Mouse (Mus musculus): ENCODE data around the gene Zmym2.
"Not testable (repeated sequence)": the region's sequence is repeated elsewhere in the genome, so short reads cannot be mapped to it uniquely, and the experiment has no call there.

Gene Zmym2

DNA sequence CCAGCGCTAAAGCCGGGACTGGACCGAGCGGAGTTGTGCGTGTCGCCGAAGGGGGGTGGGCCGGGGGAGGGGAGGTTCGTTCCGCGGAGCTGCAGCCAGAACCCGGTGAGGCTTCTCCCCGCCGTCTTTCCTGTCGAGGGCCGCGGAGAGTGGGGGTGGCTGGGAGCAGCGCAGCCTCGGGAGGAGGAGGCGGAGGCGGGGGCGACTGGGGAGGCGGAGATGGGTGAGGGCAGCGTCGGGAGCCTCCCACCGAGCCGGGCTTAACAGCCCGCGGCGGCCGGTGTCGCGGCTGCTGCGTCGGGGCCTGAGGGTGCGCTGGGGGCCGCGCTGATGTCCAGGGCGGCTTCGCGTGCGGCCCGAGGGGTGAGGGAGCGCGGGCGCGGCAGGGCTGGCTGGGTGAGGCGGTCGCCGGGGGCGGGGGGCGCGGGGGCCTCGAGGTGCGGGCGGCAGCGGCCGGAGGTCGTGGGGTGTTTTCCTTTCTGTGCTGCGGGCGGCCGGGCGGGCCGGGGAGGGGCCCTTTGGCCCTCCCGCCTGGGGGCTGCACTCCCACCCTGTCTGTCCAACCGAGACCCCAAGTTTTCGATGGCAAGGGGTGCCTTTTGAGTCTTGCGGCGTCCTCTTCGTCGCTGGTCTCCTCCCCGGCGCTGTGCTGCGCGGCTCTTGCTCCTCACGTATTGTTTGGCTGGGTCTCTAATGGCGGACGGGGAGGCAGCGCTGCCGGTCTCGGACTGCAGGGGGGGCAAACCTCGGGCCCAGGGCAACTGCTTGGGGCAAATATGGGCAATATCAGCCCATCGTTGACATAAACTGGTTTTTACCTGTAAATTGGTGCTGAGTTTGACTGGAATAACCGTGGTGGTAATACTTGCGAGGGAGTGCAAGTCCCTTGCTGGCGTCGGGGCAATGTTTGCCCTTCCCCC, at the start of gene Zmym2:
Gene Zmym2 (plus strand): TSS at position 60 of the 920 bp plus-strand sequence.
- peak; percentile 84 to 96 for DNase-seq (ENCODE audit: inconsistent age in 2 of 2, low spot score in 1 of 2)

DNA sequence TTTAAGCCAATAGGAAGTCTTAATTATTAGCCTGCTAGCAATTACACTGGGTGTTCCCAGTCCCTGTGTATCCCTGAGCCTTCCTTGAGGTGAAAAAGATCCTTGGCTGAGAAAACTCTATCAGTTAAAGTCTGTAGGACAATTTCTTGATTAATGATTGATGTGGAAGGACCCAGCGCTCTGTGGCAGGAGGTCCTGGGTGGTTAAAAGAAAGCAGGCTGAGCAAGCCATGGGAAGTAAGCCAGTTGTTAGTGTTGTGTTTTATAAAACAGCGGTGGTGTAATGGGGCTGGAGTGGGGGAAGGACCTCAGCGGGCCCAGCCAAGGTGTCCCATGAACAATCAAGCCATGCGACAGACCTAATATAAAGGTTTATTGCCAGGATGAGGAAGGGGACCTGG, 42.4 kb upstream of the Zmym2 start:
- no peak for DNase-seq (ENCODE audit: inconsistent age in 2 of 2, low spot score in 1 of 2)

DNA sequence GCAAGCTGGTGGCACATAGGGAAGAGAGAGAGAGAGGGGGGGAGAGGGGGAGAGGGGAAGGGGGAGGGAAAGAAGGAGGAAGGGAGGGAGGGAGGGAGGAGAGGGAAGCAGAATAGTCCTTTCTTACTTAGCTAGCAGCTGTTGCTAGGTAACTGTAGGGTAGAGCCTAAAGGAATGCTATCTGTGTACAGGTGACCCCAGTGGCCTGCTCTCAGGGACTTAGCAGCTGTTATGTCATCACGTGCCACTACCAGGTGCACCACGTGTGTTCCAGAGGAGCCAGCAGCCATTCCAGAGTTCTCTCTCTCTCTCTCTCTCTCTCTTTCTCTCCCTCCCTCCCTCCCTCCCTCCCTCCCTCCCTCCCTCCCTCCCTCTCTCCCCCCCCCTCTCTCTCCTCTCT, 41.9 kb upstream of the Zmym2 start:
- DNase-seq (ENCODE audit: inconsistent age in 2 of 2, low spot score in 1 of 2): no peak

DNA sequence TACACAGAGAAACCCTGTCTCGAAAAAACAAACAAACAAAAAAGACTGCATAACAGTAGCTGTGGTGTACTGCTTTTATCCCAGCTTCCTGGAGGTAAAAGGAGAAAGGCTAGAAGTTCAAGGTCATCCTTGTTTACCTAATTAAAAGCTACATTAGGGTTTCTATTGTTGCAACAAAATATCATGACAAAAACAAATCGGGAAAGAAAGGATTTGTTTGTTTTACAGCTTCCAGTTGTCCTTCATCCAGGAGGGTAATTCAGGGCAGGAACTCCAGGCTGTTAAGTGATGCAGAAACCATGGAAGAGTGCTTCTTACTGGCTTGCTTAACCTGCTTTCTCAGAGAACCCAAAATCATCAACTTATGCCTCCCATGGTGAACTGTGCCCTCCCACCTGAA, 38.1 kb upstream of the Zmym2 start:
- no peak for DNase-seq (ENCODE audit: inconsistent age in 2 of 2, low spot score in 1 of 2)

DNA sequence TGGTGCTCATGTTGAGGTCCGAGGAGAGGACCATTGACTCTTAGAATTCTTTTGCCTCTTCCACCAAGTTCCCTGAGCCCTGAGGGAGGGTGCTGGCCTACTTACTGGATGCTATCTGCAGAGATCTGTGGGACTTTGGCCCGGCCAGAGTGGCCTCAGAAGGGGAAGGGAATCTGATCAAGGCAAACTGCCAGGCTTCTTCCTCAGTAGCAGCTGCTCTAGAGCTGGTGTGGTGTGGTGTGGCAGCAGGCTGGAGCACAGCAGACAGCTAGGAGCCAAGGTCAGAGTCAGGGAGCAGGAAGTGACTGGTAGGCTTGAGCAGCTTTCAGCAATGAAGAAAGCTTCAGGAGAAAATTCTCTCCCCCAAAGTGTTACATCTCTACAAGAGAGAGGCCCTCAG, 36.8 kb upstream of the Zmym2 start:
- peak; percentile 8 to 25 for DNase-seq (ENCODE audit: inconsistent age in 2 of 2, low spot score in 1 of 2)

DNA sequence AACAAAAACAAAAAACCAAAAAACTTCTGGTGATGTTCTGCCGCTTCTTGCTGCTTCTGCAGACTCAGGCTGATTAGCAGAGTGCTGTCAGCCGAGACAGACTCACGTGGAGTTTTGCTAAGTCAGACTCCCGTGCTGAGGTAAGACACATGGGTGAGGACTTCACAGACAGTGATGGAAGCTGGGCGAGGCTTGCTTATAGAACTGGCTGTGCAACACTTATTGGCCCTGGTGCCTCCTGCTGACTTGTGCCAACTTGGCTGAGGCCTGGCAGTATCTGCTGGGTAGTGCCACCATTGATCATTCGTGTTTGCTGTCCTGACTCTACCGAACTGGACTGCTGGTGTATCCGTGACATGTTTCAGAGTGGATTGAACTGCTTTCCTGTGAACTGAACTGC, 22.4 kb upstream of the Zmym2 start:
- DNase-seq (ENCODE audit: inconsistent age in 2 of 2, low spot score in 1 of 2): no peak

DNA sequence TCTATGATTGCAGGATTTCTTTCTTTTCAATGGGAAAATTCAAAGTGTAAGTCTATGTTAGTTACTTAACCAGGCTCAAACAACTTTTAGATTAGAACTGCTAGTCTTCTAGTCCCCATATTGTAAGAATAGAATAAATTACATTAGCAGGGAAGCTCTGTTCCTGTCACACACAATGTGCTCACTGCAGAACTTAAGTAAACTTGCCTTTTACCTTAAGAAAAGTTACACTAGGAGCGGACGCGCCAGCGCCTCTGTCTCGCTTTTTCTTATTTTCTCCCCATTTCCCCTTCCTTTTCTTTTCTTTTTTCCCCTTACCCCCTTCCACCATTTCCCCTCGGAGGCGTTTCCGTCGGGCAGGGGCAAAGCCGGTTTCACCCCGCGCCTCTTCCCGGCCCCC, 21.8 kb upstream of the Zmym2 start:
- DNase-seq (ENCODE audit: inconsistent age in 2 of 2, low spot score in 1 of 2): no peak

DNA sequence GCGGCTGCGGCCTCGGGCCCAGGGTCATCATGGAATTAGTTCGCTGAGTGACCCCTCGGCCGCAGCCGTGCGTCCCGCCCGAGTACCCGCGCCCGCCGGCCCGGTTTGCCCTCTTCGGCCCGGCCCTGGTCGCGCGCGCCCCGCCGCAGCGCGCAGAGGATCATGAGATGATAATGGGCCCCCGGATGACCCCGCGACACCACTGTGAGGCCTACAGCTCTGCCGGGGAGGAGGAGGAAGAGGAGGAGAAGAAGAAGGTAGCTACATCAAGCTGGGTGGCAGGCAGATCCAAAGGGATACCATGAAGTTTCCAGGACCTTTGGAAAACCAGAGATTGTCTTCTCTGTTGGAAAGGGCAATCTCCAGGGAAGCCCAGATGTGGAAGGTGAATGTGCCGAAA, 21.3 kb upstream of the Zmym2 start:
- not testable (repeated sequence) for DNase-seq (ENCODE audit: inconsistent age in 2 of 2, low spot score in 1 of 2)

DNA sequence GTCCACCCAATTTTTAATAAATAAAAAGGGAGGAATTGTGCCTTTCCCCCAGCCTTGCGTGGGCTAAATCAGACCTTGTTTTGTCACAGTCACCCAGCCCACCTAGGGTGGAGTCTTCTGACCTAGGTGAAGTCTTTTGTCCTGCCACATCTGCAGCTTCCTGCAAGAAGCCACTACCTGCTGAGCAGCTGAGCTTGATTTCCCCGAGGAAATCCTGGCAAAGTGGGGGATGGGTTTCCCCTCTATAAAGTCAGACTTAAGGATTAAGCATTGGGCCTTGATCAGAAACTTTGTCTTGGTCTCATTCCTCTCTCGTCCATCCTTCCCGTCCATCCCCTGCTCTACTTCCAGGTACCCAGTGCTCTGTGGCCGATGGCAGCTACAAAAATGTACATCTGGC, 12.9 kb upstream of the Zmym2 start:
- DNase-seq (ENCODE audit: inconsistent age in 2 of 2, low spot score in 1 of 2): no peak

DNA sequence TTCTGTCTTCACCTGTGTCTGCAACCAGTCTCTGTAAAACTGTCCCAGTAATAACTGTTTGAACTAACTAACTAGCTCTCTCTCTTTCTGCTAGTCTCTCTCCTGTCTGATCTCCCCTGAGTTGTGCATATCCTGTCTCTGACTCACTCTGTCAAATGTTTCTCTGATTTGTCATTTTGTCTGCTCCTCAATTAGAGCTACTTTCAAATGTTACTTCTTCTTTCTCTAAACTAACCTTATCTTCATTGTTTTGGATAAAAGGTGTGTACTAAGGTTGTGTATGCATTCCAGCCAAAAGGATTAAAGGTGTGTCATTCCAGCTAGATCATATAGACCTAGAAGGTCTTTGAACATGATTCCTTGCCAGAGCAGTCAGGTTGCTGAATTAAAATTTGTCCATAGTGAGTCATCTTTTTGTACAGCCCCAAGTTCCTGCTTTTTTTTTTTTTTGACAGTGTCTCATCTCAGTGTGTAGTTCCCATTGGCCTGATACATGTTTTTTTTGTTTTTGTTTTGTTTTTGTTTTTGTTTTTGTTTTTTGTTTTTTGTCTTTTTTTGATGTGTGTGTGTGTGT, 10.8 kb upstream of the Zmym2 start:
- DNase-seq (ENCODE audit: inconsistent age in 2 of 2, low spot score in 1 of 2): peak in 1 of 2 experiments; percentile 50

DNA sequence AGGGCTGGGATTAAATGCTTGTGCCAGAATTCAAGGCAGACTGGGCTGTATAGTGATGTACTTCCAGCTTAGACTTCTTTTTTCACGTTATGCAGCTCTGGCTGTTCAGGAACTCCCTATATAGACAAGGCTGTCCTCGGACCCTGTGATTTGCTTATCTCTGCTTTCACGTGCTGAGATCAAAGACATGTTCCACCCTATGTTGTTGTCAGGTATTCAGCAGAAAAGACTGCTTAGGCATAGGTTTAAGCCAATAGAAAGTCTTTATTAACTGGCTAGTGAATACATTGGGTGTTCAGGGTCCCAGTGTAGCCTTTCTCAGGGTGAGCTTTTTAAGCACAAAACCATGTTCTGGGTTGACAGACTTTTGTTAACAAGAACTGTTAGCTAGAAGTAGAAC, 5.2 kb upstream of the Zmym2 start:
- DNase-seq (ENCODE audit: inconsistent age in 2 of 2, low spot score in 1 of 2): no peak

DNA sequence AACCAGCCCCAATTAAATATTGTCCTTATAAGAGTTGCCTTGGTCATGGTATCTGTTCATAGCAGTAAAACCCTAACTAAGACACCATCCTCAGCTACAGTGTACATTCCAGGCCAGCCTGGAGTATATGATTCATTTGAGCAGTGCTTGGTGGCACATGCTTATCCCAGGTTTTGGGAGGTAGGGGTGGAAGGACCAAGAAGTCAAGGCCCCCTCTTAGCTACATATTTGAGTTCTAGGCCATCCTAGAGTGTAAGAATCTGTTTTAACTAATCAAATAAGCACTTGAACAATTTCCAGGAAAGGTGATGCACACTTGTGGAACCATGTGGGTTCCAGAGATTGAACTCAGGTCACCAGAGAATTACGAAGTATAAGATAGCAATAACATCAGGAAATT, 3.0 kb upstream of the Zmym2 start:
- DNase-seq (ENCODE audit: inconsistent age in 2 of 2, low spot score in 1 of 2): no peak

DNA sequence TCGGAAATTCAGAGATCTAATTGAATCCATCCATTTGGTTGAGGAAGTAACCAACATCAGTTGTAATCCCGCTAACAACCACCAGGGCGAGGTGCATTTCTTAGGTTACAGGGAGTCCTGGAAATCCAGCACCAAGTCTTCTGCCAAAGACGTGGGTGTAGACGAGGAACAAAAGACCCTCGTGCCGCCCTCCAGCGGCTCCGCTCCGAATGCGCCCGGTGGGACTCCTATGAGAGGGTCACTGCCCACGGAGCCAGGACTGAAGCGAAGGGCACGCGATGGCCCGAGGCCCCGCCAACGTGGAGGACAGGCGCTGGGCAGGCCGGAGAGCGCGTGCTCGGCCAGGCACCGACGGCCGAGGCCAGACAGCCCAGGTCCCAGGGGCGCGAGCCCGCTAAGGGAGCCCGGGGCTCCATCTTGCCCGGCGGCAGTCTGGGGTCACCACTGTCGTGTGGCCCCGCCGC, 1.1 kb upstream of the Zmym2 start:
- DNase-seq (ENCODE audit: inconsistent age in 2 of 2, low spot score in 1 of 2): peak; percentile 80 to 93

DNA sequence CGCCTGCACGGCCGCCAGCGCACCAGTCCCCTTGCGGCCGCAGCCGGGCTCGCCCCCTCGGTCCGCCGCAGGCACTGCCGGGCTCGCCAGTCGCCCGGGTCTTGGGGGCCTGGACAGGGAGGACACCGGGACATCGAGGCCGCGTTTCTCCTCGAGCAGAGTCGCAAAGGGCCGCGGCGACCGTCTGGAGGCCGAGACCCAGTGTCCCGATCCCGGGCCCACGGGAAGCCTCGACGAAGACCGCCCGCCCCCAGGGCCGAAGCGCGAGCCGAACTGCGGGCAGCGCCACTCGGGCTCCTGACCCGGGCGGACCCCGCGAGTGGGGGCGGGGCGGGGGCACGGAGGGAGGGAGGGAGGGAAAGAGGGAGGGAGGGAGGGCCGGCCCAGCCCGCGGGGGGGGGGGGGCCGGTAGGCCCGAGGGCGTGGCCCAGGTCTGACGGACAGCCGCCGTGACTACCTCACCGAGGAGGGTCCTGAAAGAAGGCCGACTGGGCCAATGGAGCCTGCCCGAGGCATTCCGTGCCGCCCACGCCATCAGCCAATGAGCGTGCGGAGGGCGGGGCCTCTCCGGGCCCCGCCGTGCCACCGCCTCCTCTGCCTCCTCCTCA, 363 bp upstream of the Zmym2 start:
- peak; percentile 89 to 97 for DNase-seq (ENCODE audit: inconsistent age in 2 of 2, low spot score in 1 of 2)

DNA sequence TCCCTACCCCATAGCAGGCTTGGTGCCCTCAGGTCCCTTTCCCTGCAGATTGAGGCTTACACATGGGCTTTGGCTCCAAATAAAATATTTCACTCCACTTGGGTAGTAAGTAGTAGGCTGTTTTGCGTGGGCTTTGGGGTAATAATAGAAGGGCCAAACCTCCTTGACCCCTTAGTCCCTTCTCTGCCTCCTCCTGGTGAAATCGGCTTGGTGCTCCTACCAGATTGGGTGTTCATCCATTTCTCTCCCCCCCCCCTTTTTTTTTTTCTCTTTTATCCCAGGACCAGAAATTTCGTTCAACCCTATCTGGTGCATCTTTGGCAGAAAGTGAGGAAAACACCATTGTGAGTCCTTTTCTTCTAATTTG, 1.0 kb downstream of the Zmym2 start:
- DNase-seq (ENCODE audit: inconsistent age in 2 of 2, low spot score in 1 of 2): no peak

DNA sequence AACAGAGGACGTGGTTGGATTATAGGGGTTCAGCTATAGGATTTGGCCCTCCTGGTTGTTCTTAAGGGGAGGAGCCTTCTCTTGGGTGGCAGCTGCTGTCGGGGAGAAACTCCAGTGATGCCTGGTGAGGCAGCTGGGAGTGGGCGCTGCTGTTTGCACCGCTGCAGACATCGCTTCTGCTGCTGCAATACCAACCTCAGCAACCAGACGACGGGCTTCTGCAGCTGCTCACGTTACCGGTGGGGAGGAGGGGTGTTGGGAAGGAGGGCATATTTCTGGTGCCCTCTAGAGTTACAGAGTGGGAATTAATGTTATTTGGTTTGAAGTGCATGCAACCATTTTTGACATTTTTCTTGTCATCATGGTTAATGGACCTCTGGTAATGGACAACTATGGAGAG, 1.4 kb downstream of the Zmym2 start:
- peak; percentile 79 to 91 for DNase-seq (ENCODE audit: inconsistent age in 2 of 2, low spot score in 1 of 2)

DNA sequence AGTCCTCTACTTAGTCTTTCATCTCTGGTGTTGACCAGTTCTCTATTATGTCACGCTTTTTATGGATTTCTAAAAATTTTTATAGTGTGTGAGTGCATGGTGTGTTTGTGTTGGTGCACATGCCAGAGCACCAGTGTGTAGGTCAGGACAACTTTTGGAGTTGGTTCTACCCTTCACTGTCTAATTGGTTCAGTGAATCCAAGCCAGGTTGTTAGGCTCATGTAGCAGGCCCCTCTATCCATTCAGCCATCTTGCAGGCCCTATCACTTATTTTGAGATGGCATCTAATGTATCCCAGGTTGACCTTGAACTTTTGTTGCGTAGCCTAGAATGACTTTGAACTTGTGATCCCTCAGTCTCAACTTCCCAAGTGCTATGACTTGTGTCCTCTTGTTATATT, 2.0 kb downstream of the Zmym2 start:
- DNase-seq (ENCODE audit: inconsistent age in 2 of 2, low spot score in 1 of 2): peak in 1 of 2 experiments; percentile 58

DNA sequence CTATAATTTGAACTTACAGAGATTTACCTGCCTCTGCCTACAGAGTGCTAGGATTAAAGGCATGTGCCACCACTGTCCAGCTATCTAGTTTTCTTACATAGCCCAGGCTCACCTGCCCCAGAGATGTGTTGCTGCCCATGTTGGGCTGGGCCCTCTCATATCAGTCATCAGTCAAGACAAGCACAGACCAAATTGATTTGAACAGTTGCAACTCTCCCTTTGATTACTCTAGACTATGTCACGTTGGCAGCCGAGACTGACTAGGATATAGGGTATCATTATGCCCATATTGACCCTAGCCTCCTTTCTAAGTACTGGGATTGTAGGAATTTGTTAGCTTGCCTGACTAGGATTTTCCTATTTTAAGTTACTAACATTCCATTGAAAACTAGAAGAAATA, 8.0 kb downstream of the Zmym2 start:
- DNase-seq (ENCODE audit: inconsistent age in 2 of 2, low spot score in 1 of 2): no peak

DNA sequence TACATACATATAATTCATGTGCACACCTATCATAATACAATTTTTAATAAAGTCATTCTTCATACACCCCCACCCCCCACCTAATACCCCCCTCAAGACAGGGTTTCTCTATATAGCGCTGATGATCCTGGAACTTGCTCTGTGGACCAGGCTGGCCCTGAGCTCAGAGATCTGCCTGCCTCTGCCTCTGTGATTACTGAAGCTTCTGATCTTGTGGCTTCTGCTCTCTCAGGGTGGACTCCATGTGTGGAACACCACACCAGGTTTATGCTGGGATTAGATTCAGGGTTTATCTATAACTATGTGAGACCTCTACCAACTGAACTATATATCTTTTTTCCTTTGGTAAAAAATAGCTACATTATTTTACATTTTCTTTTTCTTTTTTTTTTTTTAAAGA, 10.1 kb downstream of the Zmym2 start:
- DNase-seq (ENCODE audit: inconsistent age in 2 of 2, low spot score in 1 of 2): no peak

DNA sequence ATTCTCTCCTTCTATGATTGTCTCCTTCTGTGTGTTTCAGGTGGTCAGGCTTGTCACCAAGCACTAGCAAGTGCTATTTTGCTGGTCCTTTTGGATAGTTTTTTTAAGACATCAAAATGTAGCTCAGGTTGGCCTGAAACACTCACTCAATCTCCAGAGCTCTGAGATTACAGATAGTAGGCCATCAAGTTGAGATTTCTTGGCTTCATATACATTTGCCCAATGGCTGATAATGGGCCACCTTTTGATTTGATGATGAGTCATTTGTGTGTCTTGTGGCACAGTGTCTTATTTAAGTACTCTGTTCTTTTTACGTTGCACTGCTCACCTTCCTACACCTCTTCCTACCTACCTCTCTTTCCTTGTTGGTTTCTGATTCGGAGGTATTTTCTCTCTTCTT, 11.0 kb downstream of the Zmym2 start:
- no peak for DNase-seq (ENCODE audit: inconsistent age in 2 of 2, low spot score in 1 of 2)

DNA sequence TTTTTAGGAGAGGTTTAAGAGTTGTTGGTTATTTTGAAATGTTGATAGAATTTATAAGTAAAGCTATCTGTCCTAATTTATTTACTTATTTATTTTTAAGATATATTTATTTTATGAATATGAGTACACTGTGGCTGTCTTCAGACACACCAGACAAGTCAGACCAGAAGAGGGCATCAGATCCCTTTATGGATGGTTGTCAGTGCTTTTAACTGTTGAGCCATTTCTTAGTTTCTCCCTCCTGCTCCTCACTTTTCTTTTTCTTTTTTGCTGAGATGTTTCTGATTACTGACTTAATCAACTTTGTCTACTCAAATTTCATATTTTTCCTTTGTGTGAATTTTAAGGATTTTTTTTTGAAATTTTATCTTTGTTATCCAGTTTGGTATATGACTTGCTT, 13.2 kb downstream of the Zmym2 start:
- no peak for DNase-seq (ENCODE audit: inconsistent age in 2 of 2, low spot score in 1 of 2)

DNA sequence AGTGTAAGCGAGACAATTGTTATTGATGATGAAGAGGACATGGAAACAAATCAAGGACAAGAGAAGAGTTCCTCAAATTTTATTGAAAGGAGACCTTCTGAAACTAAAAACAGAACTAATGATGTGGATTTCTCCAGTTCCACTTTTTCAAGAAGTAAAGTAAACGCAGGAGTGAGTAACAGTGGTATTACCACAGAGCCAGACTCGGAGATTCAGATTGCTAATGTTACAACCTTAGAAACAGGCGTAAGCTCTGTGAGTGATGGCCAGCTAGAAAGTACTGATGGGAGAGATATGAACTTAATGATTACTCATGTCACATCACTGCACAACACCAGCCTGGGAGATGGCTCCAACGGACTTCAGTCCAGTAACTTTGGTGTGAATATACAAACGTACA, 16.6 kb downstream of the Zmym2 start:
- no peak for DNase-seq (ENCODE audit: inconsistent age in 2 of 2, low spot score in 1 of 2)
